Mouse (Mus musculus): Measurements from ENCODE around the gene Ift122.

GRCm38 (mm10) chr6:115919876-115920275 lies 66.6 kb downstream of the Ift122 start:
- TF ChIP-seq POLR2A (IDR thresholded peaks at IDR 0.05; ENCODE audit: low read depth, low read length) (no peak), CTCF (IDR thresholded peaks at IDR 0.05; ENCODE audit: extremely low read depth, insufficient read depth, insufficient read length, insufficient replicate concordance) (no peak)
